Mouse (Mus musculus) intestine, embryonic 14.5 days (tissue): ENCODE measurements around the gene Snap23. TPM values are rescaled to one million over a fixed set of nuclear protein-coding genes. Genes with fewer than 3 reads are reported as not detected.

Source experiments
- polyA plus RNA-seq: library from polyadenylated mRNA; unstranded; fragments of >200 nt; fragmentation: Nextera tagmentation; extraction: Ambion mirVana; gene quantifications from 2 replicates; pipeline ENCODE4 v1.2.1, GENCODE M21; 2014

Snap23 gene
- polyA plus RNA-seq, 1 experiment from 2014 or later = 49.6 TPM

Other genes with a start within 250 kb of the Snap23 start
- 24.6 and 25.1 TPM in 2 replicates for gene Vps39, start 214.5 kb upstream of the Snap23 start, polyA plus RNA-seq
- gene Ganc, start 163.8 kb upstream of the Snap23 start, polyA plus RNA-seq = 7.4 and 9.4 TPM in 2 replicates
- gene Tmem87a, start 163.6 kb upstream of the Snap23 start, polyA plus RNA-seq = 12.4 and 13.8 TPM in 2 replicates
- gene Capn3, start 111.7 kb upstream of the Snap23 start, polyA plus RNA-seq = 1.5 and 2.3 TPM in 2 replicates
- 64.5 and 66.1 TPM in 2 replicates for gene Zfp106, start 3.8 kb upstream of the Snap23 start, polyA plus RNA-seq
- gene Haus2, start 41.7 kb downstream of the Snap23 start, polyA plus RNA-seq = 26.1 and 27.3 TPM in 2 replicates
- 11.9 and 16.2 TPM in 2 replicates for gene Lrrc57, start 41.8 kb downstream of the Snap23 start, polyA plus RNA-seq
- 6.2 and 6.8 TPM in 2 replicates for gene Stard9, start 61.5 kb downstream of the Snap23 start, polyA plus RNA-seq